Mouse (Mus musculus): ENCODE results near the gene Ybx3. TPM values are rescaled to one million over a fixed set of nuclear protein-coding genes. Genes with fewer than 3 reads are reported as not detected.

The Ybx3 gene
- polyA plus RNA-seq (2015; fragmentation: Illumina TruSeq; extraction: RNeasy Lipid Tissue Mini Kit (QIAGEN cat#74804); ENCODE audit: insufficient read depth, low replicate concordance): 75.6 TPM

GRCm38 (mm10) chr6:131388040-131389021 lies at the start of gene Ybx3:
TSS of gene Ybx3 (minus strand) at chr6:131388476.

DNA sequence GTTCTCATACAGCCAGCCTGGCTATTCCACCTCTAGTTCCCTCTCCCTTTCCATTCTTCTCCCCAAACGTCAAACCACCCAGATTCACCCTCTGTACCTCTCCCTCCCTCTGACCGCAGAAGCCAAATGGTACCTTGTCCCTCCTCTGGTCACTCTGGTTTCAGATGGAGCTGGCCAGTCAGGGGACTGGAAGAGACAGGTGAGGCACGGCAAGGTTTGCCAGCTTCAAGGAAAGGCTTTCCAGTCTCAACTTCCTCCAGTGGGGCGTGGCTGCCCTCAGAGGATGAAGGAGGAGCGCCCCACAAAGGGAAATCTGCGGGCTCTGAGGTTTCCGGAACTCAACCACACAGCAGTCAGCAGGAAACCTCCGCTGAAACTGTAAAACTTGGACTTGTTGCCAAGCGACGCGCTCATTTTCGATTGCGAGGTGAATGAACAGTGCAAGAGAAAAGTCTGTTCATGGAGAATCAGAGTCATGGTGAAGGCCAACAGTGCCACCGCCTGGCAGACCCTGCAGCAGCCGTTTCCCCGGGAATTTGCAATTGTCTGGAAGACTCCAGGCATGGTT lies 34.8 kb downstream of the Ybx3 start, which contains the start of gene Styk1:
Styk1 (minus strand) TSS at position 246 of the 568 bp plus-strand sequence.

Other genes starting within 250 kb of the Ybx3 start
- 21.7 TPM for gene Klra2, start 141.1 kb downstream of the Ybx3 start, polyA plus RNA-seq (2015; fragmentation: Illumina TruSeq; extraction: RNeasy Lipid Tissue Mini Kit (QIAGEN cat#74804); ENCODE audit: insufficient read depth, low replicate concordance)
- 29.8 TPM for gene Magohb, start 95.2 kb downstream of the Ybx3 start, polyA plus RNA-seq (2015; fragmentation: Illumina TruSeq; extraction: RNeasy Lipid Tissue Mini Kit (QIAGEN cat#74804); ENCODE audit: insufficient read depth, low replicate concordance)
- 2.0 TPM for gene Styk1, start 34.9 kb downstream of the Ybx3 start, polyA plus RNA-seq (2015; fragmentation: Illumina TruSeq; extraction: RNeasy Lipid Tissue Mini Kit (QIAGEN cat#74804); ENCODE audit: insufficient read depth, low replicate concordance)
- gene 5430401F13Rik, start 97.9 kb upstream of the Ybx3 start, polyA plus RNA-seq (2015; fragmentation: Illumina TruSeq; extraction: RNeasy Lipid Tissue Mini Kit (QIAGEN cat#74804); ENCODE audit: insufficient read depth, low replicate concordance): not detected
- gene Gm6619, start 97.9 kb upstream of the Ybx3 start, polyA plus RNA-seq (2015; fragmentation: Illumina TruSeq; extraction: RNeasy Lipid Tissue Mini Kit (QIAGEN cat#74804); ENCODE audit: insufficient read depth, low replicate concordance): not detected
- not detected for gene Tas2r130, start 242.4 kb upstream of the Ybx3 start, polyA plus RNA-seq (2015; fragmentation: Illumina TruSeq; extraction: RNeasy Lipid Tissue Mini Kit (QIAGEN cat#74804); ENCODE audit: insufficient read depth, low replicate concordance)

All from spleen, adult 10 weeks (tissue).